Comparison of ENCODE assay signal across 16 mouse cellular contexts in genomic region chr5:27322895-27323792, GRCm38 (mm10).
A peak's percentile ranks its signal among the peaks of the same experiment; 100 is the strongest.
DNase-seq lines count a peak whose midpoint lies in the region; ATAC-seq lines count a peak whose summit lies in the region.
"Had no signal": no experiment of that assay in that cellular context is flagged by ENCODE, and none has a peak within 500 bp of the region (broad histone marks: within the 10 kb centered on the region; RNA-seq: fewer than 3 reads in every experiment).

No protein-coding gene starts in this region.

- no peak for DNase-seq in frontal cortex, postnatal 36 days (ENCODE audit: low spot score in 2 of 2)
- DNase-seq in layer of hippocampus, adult 8-10 months (ENCODE audit: low spot score in 2 of 2) = peak; percentile 30 to 35
- DNase-seq in layer of hippocampus, adult 11-12 months (ENCODE audit: low spot score) = no peak
- DNase-seq in right cerebral cortex, adult 18-20 months = peak; percentile 20
- no peak for DNase-seq in right cerebral cortex, adult 2 months (ENCODE audit: low spot score in 2 of 2)
- no peak for DNase-seq in spleen, postnatal 36 days (ENCODE audit: low spot score in 2 of 2)
- DNase-seq: cerebellum, adult 9-10 months; gastrocnemius, adult 2 months; kidney, postnatal 4 days; liver, postnatal 0 days; lung, postnatal 14 days; right cerebral cortex, postnatal 25 days; thymus, adult 2 months had no signal

- ATAC-seq in frontal cortex, adult (ENCODE audit: low TSS enrichment) = peak; percentile 54
- ATAC-seq: forebrain, embryonic 15.5 days; intestine, embryonic 15.5 days; liver, postnatal 0 days had no signal

Comparison
In these comparisons a context has a peak if more than half of its experiments do, and no peak if none do; other contexts are left out.
1. DNase-seq: peak in layer of hippocampus, adult 8-10 months (2 of 2) and right cerebral cortex, adult 18-20 months (single experiment); none in frontal cortex, postnatal 36 days (0 of 2), layer of hippocampus, adult 11-12 months (single experiment), right cerebral cortex, adult 2 months (0 of 2) and spleen, postnatal 36 days (0 of 2).